Mouse (Mus musculus) cerebellum, adult (tissue): ENCODE data around the gene Smap1.

Experiments
- ATAC-seq: cut with Nextera tagmentation; 2 replicates; pipeline ENCODE4 v1.9.2; 2017; ENCODE audit warnings: mild to moderate bottlenecking, moderate library complexity, mixed read lengths; ENCODE audit not compliant: insufficient number of reproducible peaks, low FRiP score, low TSS enrichment

Gene Smap1

DNA sequence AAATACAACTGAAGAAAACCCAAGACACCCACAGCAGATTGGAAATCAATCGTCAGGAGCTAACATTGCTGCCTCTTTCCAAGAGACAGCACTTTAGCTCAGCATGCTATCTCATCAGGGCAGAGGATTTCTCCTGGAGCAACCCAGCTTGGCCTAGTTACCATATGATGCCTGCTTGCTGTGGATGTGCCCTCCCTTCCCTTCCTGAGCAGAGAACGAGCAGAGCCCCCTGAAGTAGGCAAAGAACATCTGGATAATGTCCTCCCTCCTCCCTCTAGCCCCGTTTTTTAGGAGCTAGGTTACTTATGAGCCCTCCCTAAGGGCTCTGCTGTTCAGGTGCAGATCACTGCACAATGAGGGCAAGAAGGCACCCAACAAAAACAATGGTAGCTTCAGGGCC is 79.5 kb downstream of the Smap1 start:
- no peak for ATAC-seq

DNA sequence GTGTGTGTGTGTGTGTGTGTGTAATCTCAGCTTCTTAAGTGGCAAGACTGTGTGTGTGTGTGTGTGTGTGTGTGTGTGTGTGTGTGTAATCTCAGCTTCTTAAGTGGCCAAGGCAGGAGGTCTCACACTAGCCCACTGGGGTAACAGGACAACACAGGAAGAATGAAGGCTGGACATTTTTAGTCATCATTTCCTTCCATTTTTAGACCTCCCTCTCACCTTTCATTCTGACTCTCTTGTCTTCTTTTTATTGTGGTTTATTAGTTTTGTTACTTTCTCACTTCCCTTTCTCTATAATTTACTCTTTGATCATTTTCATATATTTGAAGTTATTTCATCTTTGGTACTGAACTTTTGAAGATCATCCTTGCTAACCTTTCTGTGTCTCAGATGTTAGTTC is 81.2 kb downstream of the Smap1 start:
- ATAC-seq: no peak

DNA sequence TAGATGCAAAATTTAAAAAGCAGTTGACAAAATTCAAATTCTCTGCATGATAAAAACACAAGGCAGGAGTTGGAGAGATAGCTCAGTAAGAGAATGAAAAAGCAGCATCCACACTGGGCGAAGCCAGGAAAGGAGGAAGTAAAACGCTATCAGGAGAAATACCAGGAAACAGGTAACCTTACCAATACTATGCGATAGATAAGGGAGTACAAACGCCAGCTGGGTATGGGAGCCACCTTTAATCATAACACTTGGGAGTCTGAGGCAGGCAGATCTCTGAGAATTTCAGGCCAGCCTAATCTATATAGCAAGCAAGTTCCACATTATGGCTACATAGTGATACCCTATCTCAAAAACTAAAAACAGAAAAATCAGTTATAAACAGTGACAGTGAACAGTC is 85.5 kb downstream of the Smap1 start:
- no peak for ATAC-seq

DNA sequence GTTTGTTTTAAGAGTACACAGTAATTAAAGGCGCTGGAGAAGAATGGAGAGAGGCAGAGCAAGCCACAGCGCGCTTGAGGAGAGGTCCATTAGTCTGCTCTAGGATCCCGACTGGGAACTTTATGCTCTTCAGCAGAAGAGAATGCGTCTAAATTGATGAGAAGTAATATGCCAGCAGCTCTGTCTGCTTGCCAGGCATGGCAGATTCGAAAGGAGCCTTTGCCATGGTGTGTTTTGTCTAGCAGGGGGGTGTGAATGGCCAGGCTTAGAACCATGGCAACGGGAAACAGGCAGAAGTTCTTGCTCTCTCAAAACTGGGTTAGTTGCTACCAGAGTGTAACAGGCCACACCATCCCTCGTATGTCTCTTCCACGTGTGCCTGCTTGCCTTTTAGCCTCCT is 87.3 kb downstream of the Smap1 start:
- ATAC-seq: no peak

DNA sequence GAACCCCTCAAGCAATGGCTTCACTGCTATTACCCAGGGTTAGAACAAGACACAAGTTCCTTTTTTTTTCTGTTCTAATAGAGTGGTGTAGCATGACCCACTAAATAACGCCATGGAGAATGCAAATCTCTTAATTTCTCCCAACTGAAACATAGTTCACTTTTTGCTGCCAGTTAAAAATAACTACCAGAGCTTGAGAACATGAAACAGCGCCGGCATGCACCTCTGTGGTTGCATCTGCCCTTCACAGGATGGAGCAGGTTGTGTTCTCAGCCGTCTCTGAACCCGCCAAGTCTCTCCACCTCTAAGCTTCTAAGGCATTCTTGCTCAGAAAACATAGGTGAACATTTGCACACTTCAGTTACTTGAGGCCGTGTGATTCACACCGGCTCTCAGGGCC is 87.9 kb downstream of the Smap1 start:
- no peak for ATAC-seq

DNA sequence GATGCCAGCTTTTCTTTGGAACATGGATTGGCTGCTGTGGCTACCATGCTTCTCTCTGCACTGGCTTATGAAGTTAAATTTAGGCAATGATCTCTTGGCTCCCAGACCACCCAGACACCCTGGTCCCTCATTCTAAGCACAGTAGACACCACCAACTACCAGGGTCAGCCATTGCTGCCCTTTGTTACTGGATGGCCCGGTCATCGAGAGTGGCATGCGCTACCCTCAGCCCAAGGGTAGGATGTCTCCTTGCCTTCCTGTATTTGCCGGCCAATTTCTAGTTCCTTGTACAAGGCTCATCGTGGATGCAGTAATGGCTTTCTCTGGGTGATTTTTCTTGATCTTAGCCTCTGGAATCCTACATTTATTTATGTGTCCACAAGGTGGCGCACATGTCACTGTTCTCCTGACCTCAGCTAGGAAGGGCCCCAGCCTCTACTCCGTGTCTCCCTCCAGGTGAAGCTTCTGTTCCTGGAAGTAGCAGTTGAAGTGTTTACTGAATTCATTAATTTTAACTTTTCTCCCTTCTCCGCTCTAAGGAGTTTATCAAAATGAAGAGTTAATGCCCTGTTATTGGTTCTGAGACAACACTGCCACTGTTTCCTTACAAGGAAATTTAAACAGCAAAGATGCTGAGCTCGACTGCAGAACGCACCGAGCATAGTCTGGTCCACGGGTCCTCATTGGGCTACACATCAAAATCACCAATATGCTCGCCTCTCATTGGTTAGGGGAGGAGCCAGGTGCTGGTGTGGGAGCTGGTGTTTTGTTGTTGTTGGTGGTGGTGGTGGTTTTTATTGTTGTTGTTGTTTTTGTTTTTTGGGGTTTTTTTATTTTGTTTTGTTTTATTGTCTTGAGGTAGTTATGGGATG is 95.0 kb downstream of the Smap1 start:
- peak; percentile 84 for ATAC-seq

DNA sequence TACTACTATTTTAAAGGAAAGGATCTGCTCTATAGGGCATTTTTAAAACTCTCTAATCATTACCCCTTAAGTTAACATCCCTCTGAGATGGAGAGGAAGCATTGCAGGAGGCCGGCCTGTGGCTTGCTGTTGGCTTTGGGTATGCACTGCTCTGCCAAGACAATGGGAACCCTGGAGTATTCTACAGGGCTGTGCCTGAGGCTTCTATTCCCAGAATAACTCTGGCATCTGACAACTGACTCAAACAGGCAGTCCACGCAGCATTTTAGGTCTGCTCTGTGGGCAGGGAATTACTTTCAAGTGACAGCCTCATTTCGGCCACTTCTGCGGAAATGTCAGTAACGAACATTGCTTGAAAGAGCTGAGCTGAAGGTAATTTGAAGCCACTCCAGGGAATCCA is 100.5 kb downstream of the Smap1 start:
- peak; percentile 98 for ATAC-seq

DNA sequence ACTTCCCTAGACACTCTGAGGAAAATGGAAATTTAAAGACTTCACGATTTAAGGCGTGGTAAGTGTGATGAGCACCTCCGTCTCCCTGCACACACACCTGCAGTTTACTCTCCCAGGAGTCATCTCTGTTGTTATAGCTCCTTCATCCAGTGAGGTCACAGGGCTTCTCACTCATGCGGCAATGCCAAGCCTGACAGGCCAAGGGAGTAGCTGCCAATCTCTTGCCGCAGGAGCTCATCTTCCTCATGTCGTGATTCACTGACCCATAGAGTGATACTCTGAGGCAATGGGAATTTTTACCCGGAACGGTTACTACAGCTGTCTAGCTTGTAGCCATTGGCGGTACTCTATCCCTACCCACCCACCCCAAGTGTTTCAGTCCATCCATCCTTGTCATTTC is 123.8 kb downstream of the Smap1 start:
- ATAC-seq: no peak
